Mouse (Mus musculus) liver, adult 2 months (tissue): Measurements from ENCODE around the gene Gm5799. TPM values are rescaled to one million over a fixed set of nuclear protein-coding genes. Genes with fewer than 3 reads are reported as not detected.

Experiments used
- polyA plus RNA-seq: library from polyadenylated mRNA; depleted of rRNA; stranded (reverse); fragments of >200 nt; gene quantifications from 2 replicates; pipeline ENCODE4 v1.2.3, GENCODE M21; 2012; rRNA removed
- total RNA-seq: library from RNA; depleted of rRNA; stranded (reverse); fragments of >200 nt; gene quantifications from 2 replicates; pipeline ENCODE4 v1.2.3, GENCODE M21; 2014; rRNA removed

Gm5799 gene
- total and polyA plus RNA-seq, 2 experiments = not detected

Other genes with a start within 250 kb of the Gm5799 start
- gene Gm8127, start 249.7 kb upstream of the Gm5799 start, total RNA-seq = not detected in 2 replicates
- not detected in 2 replicates for gene Gm8127, start 249.7 kb upstream of the Gm5799 start, polyA plus RNA-seq
- gene 1700001F09Rik, start 195.8 kb upstream of the Gm5799 start, total RNA-seq = not detected in 2 replicates
- not detected in 2 replicates for gene 1700001F09Rik, start 195.8 kb upstream of the Gm5799 start, polyA plus RNA-seq
- gene Gm8138, start 127.2 kb upstream of the Gm5799 start, total RNA-seq = not detected in 2 replicates
- gene Gm8138, start 127.2 kb upstream of the Gm5799 start, polyA plus RNA-seq = not detected in 2 replicates
- gene Gm17654, start 35.6 kb downstream of the Gm5799 start, total RNA-seq = not detected in 2 replicates
- gene Gm17654, start 35.6 kb downstream of the Gm5799 start, polyA plus RNA-seq = not detected in 2 replicates
- gene Gm10375, start 64.4 kb downstream of the Gm5799 start, total RNA-seq = not detected in 2 replicates
- not detected in 2 replicates for gene Gm10375, start 64.4 kb downstream of the Gm5799 start, polyA plus RNA-seq
- gene Gm8165, start 133.6 kb downstream of the Gm5799 start, total RNA-seq = not detected in 2 replicates
- not detected in 2 replicates for gene Gm8165, start 133.6 kb downstream of the Gm5799 start, polyA plus RNA-seq
- gene Gm7324, start 154.3 kb downstream of the Gm5799 start, total RNA-seq = 0.09 and 0.13 TPM in 2 replicates
- not detected in 2 replicates for gene Gm7324, start 154.3 kb downstream of the Gm5799 start, polyA plus RNA-seq
- not detected in 2 replicates for gene Gm16506, start 183.9 kb downstream of the Gm5799 start, total RNA-seq
- gene Gm16506, start 183.9 kb downstream of the Gm5799 start, polyA plus RNA-seq = not detected in 2 replicates
- gene Gm6526, start 204.3 kb downstream of the Gm5799 start, total RNA-seq = not detected in 2 replicates
- gene Gm6526, start 204.3 kb downstream of the Gm5799 start, polyA plus RNA-seq = not detected in 2 replicates
- gene Gm8180, start 241.2 kb downstream of the Gm5799 start, total RNA-seq = not detected in 2 replicates
- not detected in 2 replicates for gene Gm8180, start 241.2 kb downstream of the Gm5799 start, polyA plus RNA-seq